Mouse (Mus musculus) large intestine, adult 2 months (tissue): ENCODE data around the gene Fam186a. TPM values are rescaled to one million over a fixed set of nuclear protein-coding genes. Genes with fewer than 3 reads are reported as not detected.
"Not testable (repeated sequence)": the region's sequence is repeated elsewhere in the genome, so short reads cannot be mapped to it uniquely, and the experiment has no call there.

Experiments
- DNase-seq: peaks from one replicate; pipeline ENCODE4 v3.0.0-alpha.2; 2012; ENCODE audit warnings: low read depth, low spot score
- WGBS: fragments of 180-500 bp; shearing (Covaris S2); methylation state at CpG from one replicate; pipeline ENCODE4 v1.1.7; 2018; 5-methylcytosine and 5-hydroxymethylcytosine counted together
- polyA plus RNA-seq: library from polyadenylated mRNA; depleted of rRNA; stranded (reverse); fragments of >200 nt; gene quantifications from 2 replicates; pipeline ENCODE4 v1.2.3, GENCODE M21; 2012

Fam186a gene
- polyA plus RNA-seq, 1 experiment, result not detected

GRCm38 (mm10) chr15:99937841-99938240, 29.0 kb downstream of the Fam186a start:
- no peak for DNase-seq
- 75% methylated on average over 8 of the region's 8 CpGs for WGBS

- DNase-seq, result no peak
- 91% methylated on average over 3 of the region's 3 CpGs for WGBS
Measured at GRCm38 (mm10) chr15:99936659-99937058, 30.2 kb downstream of the Fam186a start.

GRCm38 (mm10) chr15:99934501-99934900, 32.4 kb downstream of the Fam186a start:
- no peak for DNase-seq
- 30% methylated on average over 1 of the region's 1 CpGs for WGBS

GRCm38 (mm10) chr15:99931231-99931630, 35.6 kb downstream of the Fam186a start:
- 76% methylated on average over 8 of the region's 8 CpGs for WGBS
- no peak for DNase-seq

- DNase-seq, result no peak
- WGBS, result 87% methylated on average over 15 of the region's 15 CpGs
Measured at GRCm38 (mm10) chr15:99919601-99920158, 47.2 kb downstream of the Fam186a start.

DNA sequence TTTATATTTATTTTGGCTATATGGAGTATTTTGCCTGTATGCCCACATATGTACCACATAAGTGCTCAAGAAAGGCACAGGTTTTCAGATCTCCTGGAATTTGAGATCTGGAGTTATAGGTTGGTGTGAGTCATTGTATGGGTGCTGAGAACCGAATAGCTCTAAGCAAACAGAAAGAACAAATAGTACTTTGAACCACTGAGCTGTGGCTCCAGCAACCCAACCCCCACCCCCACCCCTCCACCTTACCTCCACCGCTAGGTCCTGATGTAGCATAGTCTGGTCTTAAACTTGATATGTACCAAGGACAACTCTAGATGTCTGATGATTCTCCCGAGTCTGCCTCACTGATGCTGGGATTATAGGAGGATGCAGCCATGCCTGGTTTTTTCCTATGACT, 49.6 kb downstream of the Fam186a start:
- DNase-seq, result no peak
- WGBS, result 37% methylated on average over 3 of the region's 3 CpGs

- DNase-seq, result no peak
- WGBS, result 30% methylated on average over 5 of the region's 5 CpGs
Measured at GRCm38 (mm10) chr15:99914613-99915012, 52.2 kb downstream of the Fam186a start.

- 64% methylated on average over 4 of the region's 4 CpGs for WGBS
- DNase-seq, result no peak
Measured at GRCm38 (mm10) chr15:99911785-99912184, 55.1 kb downstream of the Fam186a start.

GRCm38 (mm10) chr15:99909339-99909996, 57.4 kb downstream of the Fam186a start:
- DNase-seq, result not testable (repeated sequence)
- 33% methylated on average over 14 of the region's 14 CpGs for WGBS

GRCm38 (mm10) chr15:99907514-99907913, 59.3 kb downstream of the Fam186a start:
- WGBS, result 47% methylated on average over 1 of the region's 1 CpGs

DNA sequence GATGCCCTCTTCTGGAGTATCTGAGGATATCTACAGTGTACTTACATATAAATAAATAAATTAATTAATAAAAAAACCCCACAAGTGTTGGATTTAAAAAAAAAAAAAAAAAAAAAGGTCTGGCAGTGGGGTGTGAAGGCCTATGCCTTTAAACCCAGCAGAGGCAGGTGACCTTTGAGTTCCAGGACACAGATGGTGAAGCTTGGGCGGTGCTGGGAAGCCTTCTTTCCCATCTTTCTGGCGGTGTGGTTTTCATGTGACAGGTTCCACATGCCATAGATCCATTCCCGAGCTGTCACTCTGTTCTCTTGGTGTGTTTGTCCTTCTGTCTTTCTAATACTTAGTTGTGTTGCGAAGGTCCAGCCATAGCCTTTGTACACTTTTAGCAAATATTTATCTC, 59.8 kb downstream of the Fam186a start:
- DNase-seq, result no peak
- 38% methylated on average over 4 of the region's 4 CpGs for WGBS

More at GRCm38 (mm10) chr15:99907514-99907913, 59.3 kb downstream of the Fam186a start:
- no peak for DNase-seq

DNA sequence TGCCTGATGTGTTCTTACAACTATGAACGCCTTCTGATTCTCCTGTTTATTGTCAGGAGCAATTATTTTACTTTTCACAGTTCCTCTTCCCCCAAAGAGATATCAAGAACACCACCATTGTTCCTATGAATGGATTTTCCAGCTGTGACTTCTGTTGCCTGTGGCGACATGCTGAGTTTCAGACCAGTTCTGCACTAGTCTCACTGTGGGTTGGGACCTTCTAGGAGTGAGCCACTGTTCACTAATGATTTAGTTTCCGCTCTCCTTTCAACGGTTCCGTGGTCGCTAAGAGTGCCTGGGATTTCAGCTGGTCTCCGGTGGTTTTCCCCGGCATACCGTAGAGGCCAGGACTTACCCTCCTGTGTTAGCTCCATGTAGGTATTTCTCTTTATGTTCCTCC, 62.0 kb downstream of the Fam186a start:
- DNase-seq, result no peak
- 81% methylated on average over 9 of the region's 9 CpGs for WGBS

DNA sequence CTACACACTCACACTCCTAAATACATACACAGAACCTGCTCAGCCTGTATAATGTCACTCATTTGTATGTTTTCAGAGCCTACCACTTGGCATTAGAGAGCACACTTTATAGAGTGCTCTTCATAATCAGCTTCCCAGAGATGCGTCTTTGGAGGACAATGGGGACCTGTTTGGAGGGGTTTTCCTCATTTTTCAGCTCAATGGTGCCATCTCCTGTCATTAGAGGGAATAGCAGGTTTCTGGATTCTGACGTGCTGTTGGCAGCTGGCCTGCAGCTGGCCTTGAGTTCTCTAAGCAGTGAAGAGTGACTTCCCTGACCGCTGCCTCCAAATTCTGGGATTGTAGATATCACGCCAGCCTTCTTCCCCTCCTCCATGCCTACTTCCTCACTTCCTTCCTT, 62.5 kb downstream of the Fam186a start:
- no peak for DNase-seq
- 0% methylated on average over 4 of the region's 4 CpGs for WGBS

DNA sequence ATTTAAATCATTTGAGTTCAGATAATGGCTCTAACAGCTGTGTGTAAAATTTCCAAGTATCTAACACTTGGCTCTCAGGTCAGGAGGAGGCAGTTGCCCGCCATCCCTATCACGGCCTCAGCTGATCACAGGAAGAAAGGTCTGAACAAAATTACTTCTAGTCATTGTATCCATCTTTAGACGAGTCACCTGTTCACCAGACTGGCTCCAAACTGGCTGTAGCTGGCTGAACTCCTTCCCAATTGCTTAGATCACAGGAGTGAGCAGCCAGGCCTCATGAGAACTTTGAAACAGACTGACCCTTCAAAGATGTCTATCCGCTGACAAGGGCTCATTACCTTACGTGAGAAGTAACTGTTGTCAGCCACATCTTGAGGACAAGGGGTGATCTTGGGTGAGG, 63.6 kb downstream of the Fam186a start:
- no peak for DNase-seq
- 74% methylated on average over 5 of the region's 5 CpGs for WGBS

- 33% methylated on average over 5 of the region's 5 CpGs for WGBS
- no peak for DNase-seq
Measured at GRCm38 (mm10) chr15:99902786-99903185, 64.1 kb downstream of the Fam186a start.

DNA sequence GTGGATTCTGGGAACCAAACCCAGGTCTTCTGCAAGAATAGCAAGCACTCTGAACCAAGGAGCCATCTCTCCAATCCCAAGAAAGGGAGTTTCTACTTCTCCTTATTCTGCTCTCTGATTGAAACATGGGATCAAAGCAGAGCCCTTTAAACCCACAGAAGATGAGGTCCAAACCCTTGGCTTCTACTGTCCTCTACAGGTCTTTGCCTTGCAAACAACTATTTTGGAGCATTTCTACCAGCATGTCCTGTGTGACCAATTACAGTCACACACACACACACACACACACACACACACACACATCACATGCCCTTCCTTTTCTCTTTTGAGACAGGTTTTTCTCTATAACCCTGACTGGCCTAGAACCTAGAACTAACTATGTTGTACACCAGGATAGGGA, 70.2 kb downstream of the Fam186a start:
- DNase-seq, result no peak

- DNase-seq, result no peak
- whole genome bisulfite sequencing, result 50% methylated on average over 2 of the region's 3 CpGs
Measured at GRCm38 (mm10) chr15:99891355-99891754, 75.5 kb downstream of the Fam186a start.

- no peak for DNase-seq
- 18% methylated on average over 19 of the region's 19 CpGs for WGBS
Measured at GRCm38 (mm10) chr15:99890412-99891236, 76.2 kb downstream of the Fam186a start.

DNA sequence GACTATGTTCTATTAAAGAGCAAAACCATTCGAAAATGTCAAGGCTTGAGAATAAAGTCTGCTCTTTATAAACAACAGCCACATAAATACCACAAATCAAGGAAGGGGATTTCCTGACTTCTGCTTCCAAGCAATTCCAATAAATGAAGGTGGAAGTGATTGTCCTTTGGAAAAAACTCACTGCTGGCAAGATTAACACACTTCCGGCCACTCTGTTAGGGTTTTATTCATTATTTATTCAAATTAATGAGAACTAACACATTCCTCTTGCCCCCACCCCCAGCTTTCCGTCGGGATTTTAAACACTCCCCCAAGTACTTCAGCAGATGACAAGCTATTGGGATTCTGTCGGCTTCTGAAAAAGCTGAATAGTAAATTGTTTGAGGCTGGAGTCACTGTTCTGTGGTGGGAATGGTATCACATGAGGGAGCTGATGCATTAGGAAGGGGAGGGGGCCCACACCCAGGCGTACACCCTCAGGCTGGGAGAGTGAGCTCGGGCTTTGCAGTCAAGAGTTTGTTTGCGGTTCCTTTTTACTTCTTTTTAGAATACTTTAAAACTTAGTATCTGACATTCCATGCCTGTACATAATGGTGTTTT, 77.5 kb downstream of the Fam186a start:
- 40% methylated on average over 8 of the region's 8 CpGs for WGBS
- no peak for DNase-seq

- WGBS, result 90% methylated on average over 2 of the region's 2 CpGs
- DNase-seq, result not testable (repeated sequence)
Measured at GRCm38 (mm10) chr15:99887130-99887529, 79.7 kb downstream of the Fam186a start.
